Mouse (Mus musculus): ENCODE data around the gene Crebzf.

Crebzf gene

GRCm38 (mm10) chr7:90476313-90477245 lies 34.0 kb downstream of the Crebzf start, which contains the start of gene Dlg2:
Gene Dlg2, plus strand, starts transcription at chr7:90476672.
- no peak for DNase-seq (ENCODE audit: inconsistent ontology term)

DNA sequence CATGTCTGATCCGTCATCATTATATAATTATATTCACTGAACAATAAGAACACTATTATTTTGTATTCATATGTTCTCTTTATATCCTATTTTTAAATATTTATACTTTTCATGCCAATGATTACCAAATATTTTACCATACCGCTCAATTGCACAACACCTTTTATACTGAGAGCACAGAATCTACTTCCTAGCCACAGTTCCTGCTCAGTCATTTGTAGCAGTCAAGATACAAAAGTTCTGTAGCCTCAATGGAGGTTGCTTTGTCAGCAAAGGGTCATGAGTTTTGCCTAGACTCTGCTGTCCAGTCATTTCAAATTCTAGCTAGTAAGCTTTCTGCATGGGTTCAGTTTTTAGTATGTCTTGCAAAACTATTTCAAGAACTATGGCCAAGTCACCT lies 40.1 kb downstream of the Crebzf start:
- no peak for DNase-seq (ENCODE audit: inconsistent ontology term)

Data from Muller cell, postnatal 12 days (primary cell).